Mouse (Mus musculus) liver, embryonic 13.5 days (tissue): ENCODE measurements around the gene Paqr9. TPM values are rescaled to one million over a fixed set of nuclear protein-coding genes. Genes with fewer than 3 reads are reported as not detected.

Experiments used
- ATAC-seq: fragments of 200-750 bp; cut with Nextera tagmentation; 2 replicates; pipeline ENCODE4 v1.8.0; 2017; ENCODE audit warnings: low read depth, mild to moderate bottlenecking, moderate number of reproducible peaks, moderate library complexity
- DNase-seq: peaks from one replicate; pipeline ENCODE4 v3.0.0; 2022
- H3K27ac ChIP-seq: fragments of 300-500 bp; sonication (generic); 2 replicates; pipeline ENCODE4 v1.5.1; 2015; ENCODE audit warnings: moderate library complexity, mild to moderate bottlenecking, inconsistent platforms
- H3K27me3 ChIP-seq: fragments of 300-500 bp; sonication (generic); 2 replicates; pipeline ENCODE4 v1.6.1; 2015; ENCODE audit warnings: mild to moderate bottlenecking, inconsistent platforms
- H3K36me3 ChIP-seq: fragments of 300-500 bp; sonication (generic); 2 replicates; pipeline ENCODE4 v1.6.1; 2015; ENCODE audit warnings: mild to moderate bottlenecking, inconsistent platforms
- H3K4me1 ChIP-seq: fragments of 300-500 bp; sonication (generic); replicated peaks from 2 replicates; pipeline ENCODE4 v1.6.1; 2015; ENCODE audit warnings: inconsistent platforms
- H3K4me2 ChIP-seq: fragments of 300-500 bp; sonication (generic); 2 replicates; pipeline ENCODE4 v1.6.1; 2015; ENCODE audit warnings: inconsistent platforms, mild to moderate bottlenecking, moderate library complexity
- H3K4me3 ChIP-seq: fragments of 300-500 bp; sonication (generic); replicated peaks from 2 replicates; pipeline ENCODE4 v1.5.1; 2015; ENCODE audit warnings: mild to moderate bottlenecking, inconsistent platforms
- H3K9ac ChIP-seq: fragments of 300-500 bp; sonication (generic); 2 replicates; pipeline ENCODE4 v1.6.1; 2015; ENCODE audit warnings: mild to moderate bottlenecking, inconsistent platforms
- H3K9me3 ChIP-seq: fragments of 300-500 bp; sonication (generic); replicated peaks from 2 replicates; pipeline ENCODE4 v1.6.1; 2016; ENCODE audit warnings: inconsistent platforms
- WGBS: fragments of 180-500 bp; shearing (Covaris S2); methylation state at CpG from one replicate; pipeline ENCODE4 v1.1.7; 2015; ENCODE audit not compliant: insufficient replicate concordance; 5-methylcytosine and 5-hydroxymethylcytosine counted together
- polyA plus RNA-seq: library from polyadenylated mRNA; unstranded; fragments of >200 nt; fragmentation: Nextera tagmentation; extraction: Ambion mirVana; gene quantifications from 2 replicates; pipeline ENCODE4 v1.2.1, GENCODE M21; 2015

Paqr9 gene
- polyA plus RNA-seq, 1 experiment from 2014 or later = 8.5 TPM

DNA sequence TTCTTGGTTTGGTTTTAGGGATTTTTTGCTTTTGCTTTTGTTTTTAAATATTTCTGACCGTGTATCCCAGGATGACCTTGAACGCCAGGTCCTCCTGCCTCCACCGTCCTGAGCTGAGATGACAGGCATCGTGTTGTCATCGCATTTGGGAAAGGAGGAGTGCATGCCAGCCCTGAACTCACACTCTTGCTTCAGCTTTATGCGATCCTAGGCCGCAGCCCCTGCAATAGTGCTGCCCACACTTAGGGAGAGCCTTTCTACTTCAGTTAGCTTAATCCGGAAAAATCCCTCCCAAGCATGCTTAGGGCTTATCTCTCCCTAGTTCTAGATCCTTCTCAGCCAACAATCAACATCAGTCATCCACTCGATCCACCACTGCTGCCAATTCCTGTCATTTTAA is 43.9 kb downstream of the Paqr9 start:
- no peak overlapping the region for H3K27ac ChIP-seq

DNA sequence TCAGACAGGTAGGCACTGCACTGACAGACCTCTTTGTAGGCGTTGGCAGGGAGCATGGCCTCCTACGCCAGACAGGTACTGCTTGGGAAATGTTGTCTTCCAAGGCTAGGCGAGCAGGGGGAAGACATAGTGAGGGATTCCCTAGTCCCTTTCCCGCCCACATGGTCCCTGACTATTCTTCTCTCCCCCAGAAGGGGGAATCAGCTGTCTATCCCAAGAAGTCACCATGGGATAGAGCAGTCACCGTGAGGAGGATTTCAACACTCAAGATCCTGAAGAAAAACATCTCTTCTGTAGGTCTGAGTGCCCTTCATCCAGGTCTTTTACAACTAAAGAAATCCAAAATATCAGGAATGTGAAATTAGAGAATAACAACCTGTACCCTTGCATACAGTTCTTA is 47.7 kb downstream of the Paqr9 start:
- WGBS = 56% methylated on average over 5 of the region's 5 CpGs
- no peaks in the 10 kb centered on the region for H3K9me3 ChIP-seq

More for the DNA sequence above, 43.9 kb downstream of the Paqr9 start:
- Histone ChIP-seq H3K9ac (no peak overlapping the region), H3K4me1 (no peaks in the 10 kb centered on the region), H3K4me3 (no peak overlapping the region), H3K27me3 (peaks cover 12% of the 10 kb centered on the region), H3K36me3 (no peaks in the 10 kb centered on the region), H3K4me2 (no peak overlapping the region), H3K9me3 (no peaks in the 10 kb centered on the region)
- DNase-seq (no peak), ATAC-seq (no peak)
- 69% methylated on average over 9 of the region's 9 CpGs for WGBS

DNA sequence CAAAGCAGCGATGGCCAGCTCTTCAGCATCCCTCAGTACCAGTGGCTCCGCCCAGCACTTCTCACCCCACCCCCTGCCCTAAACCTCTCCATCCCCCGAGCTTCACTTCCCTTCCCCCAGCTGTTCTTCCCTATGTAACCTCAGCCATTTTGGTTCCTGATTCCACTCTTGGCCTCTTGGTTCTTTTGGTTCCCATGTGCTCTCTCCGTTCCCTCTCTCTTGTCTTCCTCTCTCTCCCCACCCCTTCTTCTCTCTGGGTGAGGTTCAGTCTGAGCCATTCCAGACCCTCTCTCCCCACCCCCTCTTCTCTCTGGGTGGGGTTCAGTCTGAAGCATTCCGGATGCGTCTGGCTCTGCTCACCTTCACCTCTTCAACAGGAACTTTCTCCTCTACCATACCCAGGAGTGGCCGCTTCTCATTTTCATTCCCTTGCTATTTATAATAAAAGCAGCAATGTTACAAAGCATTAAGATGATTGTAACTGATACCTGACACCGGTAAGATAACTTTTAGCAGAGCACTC is 52.9 kb downstream of the Paqr9 start:
- WGBS = 61% methylated on average over 8 of the region's 8 CpGs
- H3K9ac ChIP-seq = no peak overlapping the region
- H3K9me3 ChIP-seq = no peaks in the 10 kb centered on the region
- H3K27ac ChIP-seq = no peak overlapping the region
- no peak overlapping the region for H3K4me2 ChIP-seq
- H3K4me1 ChIP-seq = no peaks in the 10 kb centered on the region
- DNase-seq (no peak), ATAC-seq (no peak)
- H3K4me3 ChIP-seq = no peak overlapping the region
- no peaks in the 10 kb centered on the region for H3K27me3 ChIP-seq
- H3K36me3 ChIP-seq = no peaks in the 10 kb centered on the region

More for the DNA sequence above, 47.7 kb downstream of the Paqr9 start:
- Histone ChIP-seq H3K9ac (no peak overlapping the region), H3K27ac (no peak overlapping the region), H3K27me3 (0 out of 2 replicates have a peak, but pooled peaks cover 3% of the 10 kb centered on the region), H3K4me1 (no peaks in the 10 kb centered on the region), H3K4me2 (no peak overlapping the region), H3K4me3 (no peak overlapping the region), H3K36me3 (no peaks in the 10 kb centered on the region)
- DNase-seq = no peak
- no peak for ATAC-seq

DNA sequence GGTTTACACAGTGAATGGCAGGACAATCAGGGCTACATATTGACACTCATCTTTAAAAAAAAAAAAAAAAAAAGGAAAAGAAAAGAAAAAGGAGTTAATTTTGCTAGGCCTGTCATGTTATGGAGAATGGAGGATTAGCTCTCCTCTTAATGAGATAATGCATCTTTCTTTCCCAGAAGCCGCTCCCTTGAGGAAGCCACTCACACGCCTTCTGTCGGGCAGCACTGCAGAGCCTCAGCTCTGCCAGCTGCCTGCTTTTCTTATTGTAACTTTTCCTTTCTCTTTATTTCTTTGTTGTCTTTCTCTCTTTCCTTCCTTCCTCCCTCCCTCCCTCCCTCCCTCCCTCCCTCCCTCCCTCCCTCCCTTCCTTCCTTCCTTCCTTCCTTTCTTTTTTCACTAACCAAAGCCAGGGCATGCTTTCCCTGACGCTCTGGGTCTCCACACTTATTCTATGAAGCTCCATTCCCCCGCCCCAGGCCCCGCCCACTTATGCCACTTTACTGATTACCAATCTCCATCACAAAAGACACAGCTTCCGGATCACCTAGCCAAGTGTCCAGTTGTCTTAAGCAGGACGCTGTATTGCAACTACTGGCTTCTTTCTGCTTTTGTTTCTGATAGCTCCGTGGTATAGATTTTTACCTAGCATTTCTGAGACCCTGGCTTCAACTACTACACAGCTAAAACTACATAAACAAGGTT is 54.1 kb downstream of the Paqr9 start:
- no peaks in the 10 kb centered on the region for H3K27me3 ChIP-seq
- no peak overlapping the region for H3K4me2 ChIP-seq
- no peaks in the 10 kb centered on the region for H3K4me1 ChIP-seq
- H3K9ac ChIP-seq = no peak overlapping the region
- no peak overlapping the region for H3K27ac ChIP-seq
- WGBS = 35% methylated on average over 9 of the region's 9 CpGs
- no peak overlapping the region for H3K4me3 ChIP-seq
- H3K9me3 ChIP-seq = no peaks in the 10 kb centered on the region
- ATAC-seq = no peak
- H3K36me3 ChIP-seq = no peaks in the 10 kb centered on the region
- DNase-seq = no peak

DNA sequence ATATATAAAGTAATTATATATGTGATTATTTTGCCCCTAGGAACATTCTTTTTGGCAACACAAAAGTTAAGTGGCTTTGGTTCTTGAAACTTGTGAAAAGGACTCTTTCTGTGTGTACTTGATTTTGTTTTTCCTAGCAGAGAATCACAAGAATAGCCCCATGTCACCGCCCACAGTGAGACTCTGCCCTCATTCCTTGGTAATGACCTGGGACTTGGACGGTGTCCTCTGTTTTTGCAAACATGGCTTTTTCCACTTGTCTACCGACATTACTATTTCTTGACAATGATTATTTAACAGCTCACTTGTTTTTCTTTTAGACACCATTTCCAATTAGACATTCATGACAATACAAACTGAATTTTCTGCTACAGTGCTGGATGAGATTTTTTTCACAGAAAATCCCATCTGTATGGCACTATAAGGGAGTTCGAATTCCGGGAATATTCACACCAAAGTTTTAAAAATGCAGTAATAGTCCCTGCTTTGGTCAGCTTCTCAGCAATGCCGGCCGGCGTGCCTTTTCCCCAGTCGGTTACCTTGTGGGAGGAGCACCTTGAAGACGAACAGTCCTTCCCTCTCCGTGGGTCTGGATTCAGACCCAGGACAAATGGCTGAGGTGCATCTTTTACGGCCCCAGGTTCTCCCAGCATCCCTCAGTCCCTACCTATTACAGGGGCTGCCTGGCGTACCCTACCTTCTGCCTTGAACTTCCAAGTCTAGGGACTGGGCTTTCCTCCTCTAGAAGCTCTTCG is 55.6 kb downstream of the Paqr9 start:
- H3K27me3 ChIP-seq = no peaks in the 10 kb centered on the region
- no peaks in the 10 kb centered on the region for H3K4me1 ChIP-seq
- ATAC-seq (no peak), DNase-seq (no peak)
- H3K36me3 ChIP-seq = no peaks in the 10 kb centered on the region
- no peak overlapping the region for H3K4me3 ChIP-seq
- H3K27ac ChIP-seq = no peak overlapping the region
- H3K9me3 ChIP-seq = no peaks in the 10 kb centered on the region
- H3K4me2 ChIP-seq = no peak overlapping the region
- no peak overlapping the region for H3K9ac ChIP-seq
- WGBS = 62% methylated on average over 14 of the region's 14 CpGs

DNA sequence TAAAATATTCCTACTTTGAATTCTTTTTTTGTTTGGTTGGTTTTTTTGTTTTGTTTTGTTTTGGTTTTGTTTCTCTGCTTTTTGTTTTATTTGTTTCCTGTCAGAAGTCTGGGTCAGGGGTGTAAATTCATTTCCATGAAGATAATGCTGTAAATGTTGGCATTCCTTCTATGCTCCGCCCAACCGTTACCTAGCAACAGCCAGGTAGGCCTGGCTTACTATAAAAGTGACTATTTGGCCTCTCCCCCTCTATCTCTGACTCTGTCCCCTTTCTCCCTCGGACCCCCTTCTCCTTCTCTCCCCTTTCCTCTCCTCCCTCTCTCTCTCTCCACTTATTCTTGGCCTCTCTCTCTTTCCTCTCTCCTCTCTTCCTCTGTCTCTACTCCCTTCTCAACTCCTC is 56.5 kb downstream of the Paqr9 start:
- H3K36me3 ChIP-seq = no peaks in the 10 kb centered on the region
- DNase-seq (no peak), ATAC-seq (no peak)
- H3K4me3 ChIP-seq = no peak overlapping the region
- H3K9ac ChIP-seq = no peak overlapping the region
- H3K9me3 ChIP-seq = no peaks in the 10 kb centered on the region
- no peaks in the 10 kb centered on the region for H3K4me1 ChIP-seq
- 61% methylated on average over 3 of the region's 3 CpGs for WGBS
- H3K27me3 ChIP-seq = no peaks in the 10 kb centered on the region
- no peak overlapping the region for H3K4me2 ChIP-seq
- H3K27ac ChIP-seq = no peak overlapping the region

Other genes starting within 250 kb of the Paqr9 start
- 0.39 and 0.42 TPM in 2 replicates for gene Chst2, start 152.9 kb upstream of the Paqr9 start, polyA plus RNA-seq
- gene U2surp, start 47.7 kb upstream of the Paqr9 start, polyA plus RNA-seq = 87.5 and 114 TPM in 2 replicates
- gene Pcolce2, start 77.9 kb downstream of the Paqr9 start, polyA plus RNA-seq = 9.1 and 11.0 TPM in 2 replicates
- 0.32 and 0.44 TPM in 2 replicates for gene Trpc1, start 190.7 kb downstream of the Paqr9 start, polyA plus RNA-seq